Mouse (Mus musculus): Measurements from ENCODE around the gene Usp24. TPM values are rescaled to one million over a fixed set of nuclear protein-coding genes. Genes with fewer than 3 reads are reported as not detected.
"Not testable (repeated sequence)": the region's sequence is repeated elsewhere in the genome, so short reads cannot be mapped to it uniquely, and the experiment has no call there.

Usp24 gene
- polyA plus RNA-seq, 1 experiment from 2014 or later, result 7.4 TPM

DNA sequence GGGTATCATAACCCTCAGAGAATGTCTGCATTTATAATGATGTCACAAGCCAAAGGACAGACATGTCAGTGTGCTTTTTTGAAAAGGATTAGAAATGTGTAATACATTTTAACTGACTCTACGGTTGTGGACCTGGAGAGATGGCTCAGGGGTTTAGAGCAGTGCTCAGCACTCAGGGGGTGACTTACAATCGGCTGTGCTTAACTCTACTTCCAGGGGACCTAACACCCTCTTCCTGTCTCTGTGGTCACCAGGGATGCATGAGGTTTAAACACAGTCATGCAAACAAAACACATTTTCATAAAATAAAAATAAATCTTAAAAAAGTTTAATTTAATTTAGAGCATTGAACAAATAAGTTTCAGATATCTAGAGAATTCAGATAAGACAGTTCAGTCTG, 7.3 kb downstream of the Usp24 start:
- Histone ChIP-seq H3K27ac (no peak overlapping the region), H3K9me3 (replicated peaks) (no peaks in the 10 kb centered on the region), H3K9ac (no peak overlapping the region), H3K36me3 (ENCODE audit: poor library complexity, severe bottlenecking) (no peaks in the 10 kb centered on the region; the same call in 1 of the 2 replicates), H3K4me2 (no peak overlapping the region), H3K4me3 (no peak overlapping the region), H3K4me1 (peaks cover 21% of the 10 kb centered on the region), H3K27me3 (no peaks in the 10 kb centered on the region)
- ATAC-seq, result no peak
- WGBS, result 73% methylated on average over 2 of the region's 2 CpGs

DNA sequence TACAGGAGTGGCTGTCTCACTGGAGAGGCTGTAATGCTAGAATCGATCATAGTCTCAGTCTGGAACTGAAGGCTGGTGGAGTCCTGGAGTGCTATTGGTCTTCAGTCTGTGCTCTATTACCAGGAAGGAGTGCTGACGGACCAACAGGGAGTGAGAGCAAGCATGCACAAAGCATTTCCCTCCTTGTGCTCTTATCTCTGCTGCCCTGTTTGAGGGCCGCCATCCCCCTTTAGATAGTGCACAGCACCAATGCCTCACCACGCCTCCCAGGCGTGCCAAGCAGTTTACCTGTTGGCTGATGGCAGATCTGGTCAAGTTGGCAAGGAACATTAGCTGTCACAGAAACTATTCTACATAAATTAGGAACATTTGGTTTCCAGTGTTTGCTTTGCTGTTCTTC, 11.4 kb downstream of the Usp24 start:
- Histone ChIP-seq H3K36me3 (ENCODE audit: poor library complexity, severe bottlenecking) (no peaks in the 10 kb centered on the region; the same call in 1 of the 2 replicates), H3K9ac (no peak overlapping the region), H3K9me3 (replicated peaks) (no peaks in the 10 kb centered on the region), H3K4me3 (no peak overlapping the region), H3K27ac (no peak overlapping the region), H3K27me3 (no peaks in the 10 kb centered on the region), H3K4me1 (no peaks in the 10 kb centered on the region), H3K4me2 (no peak overlapping the region)
- ATAC-seq, result no peak
- 92% methylated on average over 5 of the region's 5 CpGs for WGBS

DNA sequence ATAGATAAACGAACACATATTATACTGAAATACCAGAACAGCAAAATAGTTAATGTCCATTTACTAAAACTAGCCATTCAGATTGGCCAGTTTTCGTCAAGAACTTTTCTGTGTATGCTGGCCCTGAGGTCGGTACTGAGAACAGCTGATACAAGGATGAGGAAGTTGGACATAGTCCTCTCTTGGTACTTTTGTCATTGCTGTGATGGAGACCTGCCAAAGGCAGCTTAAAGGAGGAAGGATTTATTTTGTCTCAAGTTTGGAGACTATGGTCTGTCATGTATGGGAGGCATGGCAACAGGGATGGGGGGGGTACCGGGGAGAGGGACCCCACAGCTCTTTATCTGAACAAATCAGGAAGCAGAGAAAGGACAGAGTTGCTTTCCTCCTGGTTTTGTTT, 12.7 kb downstream of the Usp24 start:
- Histone ChIP-seq H3K4me2 (no peak overlapping the region), H3K27ac (no peak overlapping the region), H3K27me3 (no peaks in the 10 kb centered on the region), H3K9ac (no peak overlapping the region), H3K4me1 (no peaks in the 10 kb centered on the region), H3K4me3 (no peak overlapping the region), H3K36me3 (ENCODE audit: poor library complexity, severe bottlenecking) (no peaks in the 10 kb centered on the region; the same call in 1 of the 2 replicates), H3K9me3 (replicated peaks) (no peaks in the 10 kb centered on the region)
- no peak for ATAC-seq
- 97% methylated on average over 4 of the region's 4 CpGs for WGBS

DNA sequence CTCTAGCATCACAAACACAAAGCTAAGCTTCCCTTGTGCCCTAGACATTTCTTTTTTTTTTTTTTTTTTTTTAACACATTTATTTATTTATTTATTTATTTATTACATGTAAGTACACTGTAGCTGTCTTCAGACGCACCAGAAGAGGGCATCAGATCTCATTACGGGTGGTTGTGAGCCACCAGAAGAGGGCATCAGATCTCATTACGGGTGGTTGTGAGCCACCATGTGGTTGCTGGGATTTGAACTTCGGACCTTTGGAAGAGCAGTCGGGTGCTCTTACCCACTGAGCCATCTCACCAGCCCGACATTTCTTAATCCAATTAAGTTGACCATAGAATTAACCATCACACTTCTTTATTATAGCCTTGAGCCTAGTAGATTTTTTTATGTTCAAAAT, 13.2 kb downstream of the Usp24 start:
- H3K27me3 ChIP-seq; H3K4me2 ChIP-seq; H3K9me3 ChIP-seq (replicated peaks); H3K4me3 ChIP-seq; H3K9ac ChIP-seq; H3K27ac ChIP-seq; ATAC-seq; H3K4me1 ChIP-seq; H3K36me3 ChIP-seq (ENCODE audit: poor library complexity, severe bottlenecking): not testable (repeated sequence)
- WGBS, result 94% methylated on average over 6 of the region's 6 CpGs

DNA sequence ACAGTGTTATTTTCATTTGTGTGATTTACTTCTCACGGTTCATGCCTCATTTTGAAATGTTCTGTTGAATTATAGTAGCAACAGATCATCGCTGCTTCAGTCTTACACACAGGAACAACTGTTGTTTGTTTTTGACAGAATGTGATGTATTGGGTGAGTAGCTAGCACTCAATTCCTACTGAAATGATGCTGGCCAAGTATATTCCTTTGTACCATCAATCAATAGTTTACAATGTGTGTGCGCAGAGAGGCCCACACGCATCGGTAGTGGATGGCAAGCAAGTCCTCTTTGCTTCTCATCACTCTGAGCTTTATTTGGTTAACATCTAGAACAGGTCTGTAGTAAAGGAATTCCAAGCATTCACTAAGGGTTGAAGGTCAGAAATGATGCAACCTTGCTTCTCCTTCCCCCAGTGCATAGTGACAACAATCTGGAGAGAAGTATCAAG, 14.4 kb downstream of the Usp24 start:
- WGBS, result 90% methylated on average over 5 of the region's 5 CpGs
- Histone ChIP-seq H3K9me3 (replicated peaks) (no peaks in the 10 kb centered on the region), H3K36me3 (ENCODE audit: poor library complexity, severe bottlenecking) (no peaks in the 10 kb centered on the region; the same call in 1 of the 2 replicates), H3K4me3 (no peak overlapping the region), H3K27me3 (no peaks in the 10 kb centered on the region), H3K9ac (no peak overlapping the region), H3K4me2 (no peak overlapping the region), H3K4me1 (no peaks in the 10 kb centered on the region), H3K27ac (no peak overlapping the region)
- no peak for ATAC-seq

DNA sequence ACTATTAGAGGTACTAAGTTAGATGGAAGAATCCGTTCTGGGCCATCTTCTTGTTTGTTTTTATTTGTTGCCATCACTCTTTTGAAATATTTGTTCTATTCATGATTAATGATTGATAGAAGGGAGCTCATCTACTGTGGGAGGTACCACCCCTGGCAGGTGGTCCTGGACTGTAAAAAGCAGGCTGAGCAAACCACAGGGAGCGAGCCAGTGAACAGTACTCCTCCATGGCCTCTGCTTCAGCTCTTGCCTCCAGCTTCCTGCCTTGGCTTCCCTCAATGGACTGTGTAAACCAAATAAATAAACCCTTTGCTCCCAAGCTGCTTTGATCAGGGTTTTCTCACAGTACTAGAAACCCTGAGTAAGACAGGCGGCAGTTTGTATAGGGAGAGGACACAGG, 17.1 kb downstream of the Usp24 start:
- WGBS, result 96% methylated on average over 3 of the region's 3 CpGs
- H3K4me3 ChIP-seq, result no peak overlapping the region

DNA sequence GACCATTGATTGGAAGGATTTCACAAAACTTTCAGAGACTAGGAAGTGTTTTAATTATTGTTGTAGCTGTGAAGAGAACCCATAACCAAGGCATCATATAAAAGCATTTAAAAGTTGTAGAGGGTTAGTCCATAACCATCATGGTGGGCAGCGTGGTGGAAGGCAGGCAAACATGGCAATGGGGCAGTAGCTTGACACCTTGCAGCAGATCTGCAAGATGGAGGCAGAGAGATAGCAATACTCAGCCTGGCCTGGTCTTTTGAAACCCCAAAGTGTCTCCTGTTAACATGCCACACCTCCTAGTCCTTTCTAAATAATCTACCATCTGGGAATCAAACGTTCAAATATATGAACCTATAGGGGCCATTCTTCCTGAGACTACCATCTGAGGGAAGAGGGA, 17.6 kb downstream of the Usp24 start:
- Histone ChIP-seq H3K27me3 (no peaks in the 10 kb centered on the region), H3K4me2 (no peak overlapping the region), H3K36me3 (ENCODE audit: poor library complexity, severe bottlenecking) (no peaks in the 10 kb centered on the region), H3K27ac (no peak overlapping the region), H3K4me1 (no peaks in the 10 kb centered on the region), H3K9me3 (replicated peaks) (no peaks in the 10 kb centered on the region), H3K4me3 (no peak overlapping the region), H3K9ac (no peak overlapping the region)
- ATAC-seq, result no peak
- WGBS, result 90% methylated on average over 2 of the region's 2 CpGs

More for the DNA sequence above, 17.1 kb downstream of the Usp24 start:
- H3K4me2 ChIP-seq, result no peak overlapping the region
- H3K9me3 ChIP-seq (replicated peaks), result no peaks in the 10 kb centered on the region
- H3K4me1 ChIP-seq, result no peaks in the 10 kb centered on the region
- no peak overlapping the region for H3K9ac ChIP-seq
- H3K27me3 ChIP-seq, result no peaks in the 10 kb centered on the region
- H3K36me3 ChIP-seq (ENCODE audit: poor library complexity, severe bottlenecking), result no peaks in the 10 kb centered on the region
- ATAC-seq, result no peak
- no peak overlapping the region for H3K27ac ChIP-seq

DNA sequence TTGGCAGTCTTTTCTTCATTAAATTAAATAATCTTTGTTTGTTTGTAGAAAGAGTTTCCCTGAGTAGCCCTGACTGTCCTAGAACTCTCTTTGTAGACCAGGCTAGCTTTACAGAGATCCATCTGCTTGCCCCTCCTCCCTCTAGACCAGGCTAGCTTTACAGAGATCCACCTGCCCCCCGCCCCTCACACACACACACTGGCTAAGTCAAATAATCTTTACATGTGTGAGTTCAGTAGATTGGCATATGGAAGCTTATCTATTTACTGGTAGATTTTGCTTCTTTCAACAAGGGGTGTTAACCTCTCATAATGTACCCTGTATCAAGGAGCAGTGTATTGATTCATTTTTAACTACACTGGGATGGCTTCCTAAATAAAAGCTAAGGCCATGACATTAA, 19.8 kb downstream of the Usp24 start:
- Histone ChIP-seq H3K36me3 (ENCODE audit: poor library complexity, severe bottlenecking) (no peaks in the 10 kb centered on the region), H3K9ac (no peak overlapping the region), H3K9me3 (replicated peaks) (no peaks in the 10 kb centered on the region), H3K4me1 (no peaks in the 10 kb centered on the region), H3K27ac (no peak overlapping the region), H3K4me2 (no peak overlapping the region), H3K4me3 (no peak overlapping the region), H3K27me3 (no peaks in the 10 kb centered on the region)
- 100% methylated on average over 1 of the region's 1 CpGs for WGBS
- ATAC-seq, result no peak

DNA sequence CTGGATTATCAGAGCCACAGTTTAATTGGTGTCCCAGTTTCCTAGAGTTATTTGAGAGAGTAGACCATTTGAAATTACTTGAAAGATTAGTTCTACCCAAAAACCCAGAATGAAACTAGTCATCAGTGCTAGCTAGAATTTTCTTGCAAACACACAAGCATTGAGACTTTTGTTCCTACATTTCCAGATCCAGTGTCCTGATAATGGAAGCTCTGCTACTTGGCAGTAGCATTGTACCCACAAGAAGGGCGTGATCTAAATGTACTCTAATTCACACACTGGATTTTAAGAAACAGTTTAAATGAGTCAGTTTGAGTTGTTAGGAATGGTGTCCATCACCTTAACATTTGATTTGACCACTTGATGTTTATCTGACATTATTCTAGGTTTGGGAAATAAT, 31.7 kb downstream of the Usp24 start:
- no peak for ATAC-seq
- peaks cover 44% of the 10 kb centered on the region for H3K36me3 ChIP-seq (ENCODE audit: poor library complexity, severe bottlenecking)
- H3K9ac ChIP-seq, result no peak overlapping the region
- H3K27ac ChIP-seq, result no peak overlapping the region
- no peaks in the 10 kb centered on the region for H3K4me1 ChIP-seq
- 85% methylated on average over 1 of the region's 1 CpGs for whole genome bisulfite sequencing
- no peaks in the 10 kb centered on the region for H3K9me3 ChIP-seq (replicated peaks)
- H3K27me3 ChIP-seq, result no peaks in the 10 kb centered on the region
- H3K4me3 ChIP-seq, result no peak overlapping the region
- H3K4me2 ChIP-seq, result no peak overlapping the region

DNA sequence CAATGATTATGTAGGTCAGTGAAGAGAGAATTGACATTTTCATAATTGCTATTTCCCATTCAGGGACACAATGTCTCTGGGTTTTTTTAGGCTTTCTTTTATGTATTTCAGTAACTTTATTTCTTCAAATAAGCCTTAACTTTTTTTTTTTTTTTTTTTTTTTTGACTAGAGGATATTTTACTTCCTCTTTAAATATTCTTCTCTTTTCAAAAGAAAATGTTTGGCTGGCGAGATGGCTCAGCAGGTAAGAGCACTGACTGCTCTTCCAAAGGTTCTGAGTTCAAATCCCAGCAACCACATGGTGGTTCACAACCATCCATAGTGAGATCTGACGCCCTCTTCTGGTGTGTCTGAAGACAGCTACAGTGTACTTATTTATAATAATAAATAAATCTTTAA, 39.0 kb downstream of the Usp24 start:
- H3K4me3 ChIP-seq; H3K27ac ChIP-seq; H3K4me2 ChIP-seq; ATAC-seq; H3K9me3 ChIP-seq (replicated peaks); H3K9ac ChIP-seq; H3K27me3 ChIP-seq; H3K4me1 ChIP-seq: not testable (repeated sequence)
- WGBS, result 90% methylated on average over 2 of the region's 2 CpGs
- H3K36me3 ChIP-seq (ENCODE audit: poor library complexity, severe bottlenecking), result peaks cover 40% of the 10 kb centered on the region

DNA sequence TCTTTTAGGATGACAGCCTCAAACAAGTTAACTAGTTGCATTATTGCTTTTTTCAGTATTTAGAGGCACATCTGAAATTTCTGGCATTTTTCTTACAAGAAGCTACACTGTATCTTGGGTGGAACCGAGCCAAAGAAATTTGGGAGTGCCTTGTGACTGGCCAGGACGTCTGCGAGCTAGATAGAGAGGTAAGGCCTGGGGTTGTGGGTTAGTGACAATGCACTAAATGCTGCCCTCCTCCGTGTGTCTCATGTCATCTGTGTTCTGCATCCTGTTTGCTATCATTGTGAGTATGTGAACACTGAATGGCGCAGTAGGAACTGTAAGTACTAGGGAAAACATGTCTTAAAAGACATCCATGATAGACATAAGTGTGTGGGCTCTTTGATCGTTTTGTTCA, 54.0 kb downstream of the Usp24 start:
- no peak overlapping the region for H3K4me3 ChIP-seq
- no peak overlapping the region for H3K4me2 ChIP-seq
- no peaks in the 10 kb centered on the region for H3K9me3 ChIP-seq (replicated peaks)
- no peaks in the 10 kb centered on the region for H3K27me3 ChIP-seq
- ATAC-seq, result no peak
- no peak overlapping the region for H3K9ac ChIP-seq
- H3K27ac ChIP-seq, result no peak overlapping the region
- peaks cover 57% of the 10 kb centered on the region for H3K36me3 ChIP-seq (ENCODE audit: poor library complexity, severe bottlenecking)
- 89% methylated on average over 6 of the region's 6 CpGs for WGBS
- no peaks in the 10 kb centered on the region for H3K4me1 ChIP-seq

DNA sequence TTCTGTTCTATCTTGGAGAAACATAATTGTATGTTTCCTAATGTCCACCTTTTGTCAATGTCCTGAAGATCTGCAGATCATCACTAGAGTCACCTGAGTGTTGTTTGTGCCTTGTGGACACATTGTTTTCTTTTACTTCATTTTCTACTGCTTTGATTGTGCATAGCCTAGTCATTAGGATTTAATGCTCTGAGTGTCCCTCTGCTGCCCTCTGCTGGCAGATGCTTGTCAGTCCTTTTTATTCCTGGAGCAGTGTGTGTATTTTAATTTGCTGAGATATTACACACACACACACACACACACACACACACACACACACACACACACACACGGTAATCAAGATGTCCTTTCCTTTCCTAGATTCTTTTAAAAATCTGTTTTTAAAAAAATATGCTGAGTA, 59.8 kb downstream of the Usp24 start:
- Histone ChIP-seq H3K36me3 (ENCODE audit: poor library complexity, severe bottlenecking) (peaks cover 66% of the 10 kb centered on the region), H3K4me2 (no peak overlapping the region), H3K27me3 (no peaks in the 10 kb centered on the region), H3K4me1 (no peaks in the 10 kb centered on the region), H3K27ac (no peak overlapping the region), H3K4me3 (no peak overlapping the region), H3K9ac (no peak overlapping the region), H3K9me3 (replicated peaks) (no peaks in the 10 kb centered on the region)
- ATAC-seq, result no peak; the same call in 1 of the 2 replicates
- WGBS, result 43% methylated on average over 1 of the region's 1 CpGs

DNA sequence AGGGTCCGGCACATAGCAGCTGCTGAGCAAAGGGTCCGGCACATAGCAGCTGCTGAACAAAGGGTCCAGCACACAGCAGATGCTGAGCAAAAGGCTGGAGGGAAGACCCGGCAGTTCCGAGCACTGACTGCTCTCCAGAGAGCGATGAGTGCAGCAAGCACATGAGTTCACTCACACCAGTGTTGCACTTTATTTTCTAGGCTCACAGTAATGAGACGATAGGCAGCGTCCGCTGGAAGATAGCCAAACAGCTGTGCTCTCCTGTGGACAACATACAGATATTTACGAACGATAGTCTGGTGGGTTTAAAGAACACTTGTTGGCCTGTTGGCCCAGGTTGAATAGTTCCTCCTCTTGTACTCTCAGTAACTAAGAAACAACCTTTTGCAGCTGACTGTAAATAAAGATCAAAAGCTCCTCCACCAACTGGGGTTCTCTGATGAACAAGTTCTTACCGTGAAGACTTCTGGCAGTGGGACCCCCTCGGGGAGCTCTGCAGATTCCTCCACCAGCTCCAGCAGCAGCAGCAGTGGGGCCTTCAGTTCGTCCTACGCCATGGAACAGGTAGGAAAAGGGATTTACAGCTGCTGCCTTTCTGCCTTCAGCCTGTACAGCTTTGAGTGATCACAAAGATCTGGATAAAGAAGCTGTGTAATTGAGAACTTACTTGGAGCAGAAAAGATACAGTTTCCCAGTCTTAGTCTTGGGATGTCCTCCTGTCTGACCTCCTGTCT, 63.0 kb downstream of the Usp24 start:
- Histone ChIP-seq H3K36me3 (ENCODE audit: poor library complexity, severe bottlenecking) (peaks cover 68% of the 10 kb centered on the region), H3K27me3 (no peaks in the 10 kb centered on the region), H3K4me1 (no peaks in the 10 kb centered on the region), H3K9ac (no peak overlapping the region), H3K9me3 (replicated peaks) (no peaks in the 10 kb centered on the region), H3K4me2 (no peak overlapping the region), H3K4me3 (no peak overlapping the region), H3K27ac (no peak overlapping the region)
- WGBS, result 73% methylated on average over 14 of the region's 14 CpGs
- ATAC-seq, result no peak

All from forebrain, embryonic 13.5 days (tissue).